Mouse (Mus musculus) spleen, adult 12 weeks (tissue): ENCODE results near the gene Csrp2.

Experiments
- DNase-seq: peaks from one replicate; pipeline ENCODE4 v3.0.0; 2022; ENCODE audit warnings: low spot score

Csrp2 gene

GRCm38 (mm10) chr10:110971998-110972397, 52.4 kb downstream of the Csrp2 start:
- no peak for DNase-seq

- no peak for DNase-seq
Measured at GRCm38 (mm10) chr10:110974463-110974862, 54.9 kb downstream of the Csrp2 start.

GRCm38 (mm10) chr10:110974885-110975284, 55.3 kb downstream of the Csrp2 start:
- DNase-seq = no peak

- DNase-seq = no peak
Measured at GRCm38 (mm10) chr10:110976046-110976445, 56.5 kb downstream of the Csrp2 start.

GRCm38 (mm10) chr10:110977379-110977778, 57.8 kb downstream of the Csrp2 start:
- no peak for DNase-seq

- no peak for DNase-seq
Measured at GRCm38 (mm10) chr10:110979431-110979830, 59.8 kb downstream of the Csrp2 start.

- no peak for DNase-seq
Measured at GRCm38 (mm10) chr10:110980441-110980840, 60.9 kb downstream of the Csrp2 start.

GRCm38 (mm10) chr10:110982771-110983170, 63.2 kb downstream of the Csrp2 start:
- no peak for DNase-seq

GRCm38 (mm10) chr10:110986682-110987081, 67.1 kb downstream of the Csrp2 start:
- no peak for DNase-seq
